Mouse (Mus musculus): ENCODE measurements around the gene Foxn3.

DNA sequence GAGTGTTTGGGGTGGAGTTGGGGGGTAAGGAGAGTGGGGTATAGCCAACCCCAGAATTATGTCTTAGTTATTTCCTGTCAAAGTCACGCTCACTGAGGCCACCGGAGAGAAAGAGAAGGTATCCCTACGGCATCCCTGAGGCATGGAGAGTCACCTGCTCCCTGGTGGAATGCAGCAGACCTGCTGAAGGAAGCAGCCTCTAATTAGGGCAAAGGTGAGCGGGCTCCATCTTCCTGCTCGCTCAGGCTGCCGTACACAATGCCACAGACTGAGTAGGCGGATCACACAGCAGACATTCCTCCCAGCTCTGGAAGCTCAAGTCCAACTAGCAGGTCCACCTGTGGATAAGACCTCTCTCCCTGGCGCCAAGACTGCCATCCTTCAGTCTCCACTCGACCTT, 197.4 kb downstream of the Foxn3 start:
- TF ChIP-seq CTCF (IDR thresholded peaks at IDR 0.05; ENCODE audit: borderline replicate concordance, extremely low read depth, insufficient read depth, insufficient read length) (no peak), POLR2A (IDR thresholded peaks at IDR 0.05; ENCODE audit: borderline replicate concordance, extremely low read depth, insufficient read depth, insufficient read length, poor library complexity, severe bottlenecking) (no peak)
